Mouse (Mus musculus): ENCODE data around the gene Orc6. TPM values are rescaled to one million over a fixed set of nuclear protein-coding genes. Genes with fewer than 3 reads are reported as not detected.

Gene Orc6
- polyA plus RNA-seq, 1 experiment from 2014 or later = 39.5 TPM

DNA sequence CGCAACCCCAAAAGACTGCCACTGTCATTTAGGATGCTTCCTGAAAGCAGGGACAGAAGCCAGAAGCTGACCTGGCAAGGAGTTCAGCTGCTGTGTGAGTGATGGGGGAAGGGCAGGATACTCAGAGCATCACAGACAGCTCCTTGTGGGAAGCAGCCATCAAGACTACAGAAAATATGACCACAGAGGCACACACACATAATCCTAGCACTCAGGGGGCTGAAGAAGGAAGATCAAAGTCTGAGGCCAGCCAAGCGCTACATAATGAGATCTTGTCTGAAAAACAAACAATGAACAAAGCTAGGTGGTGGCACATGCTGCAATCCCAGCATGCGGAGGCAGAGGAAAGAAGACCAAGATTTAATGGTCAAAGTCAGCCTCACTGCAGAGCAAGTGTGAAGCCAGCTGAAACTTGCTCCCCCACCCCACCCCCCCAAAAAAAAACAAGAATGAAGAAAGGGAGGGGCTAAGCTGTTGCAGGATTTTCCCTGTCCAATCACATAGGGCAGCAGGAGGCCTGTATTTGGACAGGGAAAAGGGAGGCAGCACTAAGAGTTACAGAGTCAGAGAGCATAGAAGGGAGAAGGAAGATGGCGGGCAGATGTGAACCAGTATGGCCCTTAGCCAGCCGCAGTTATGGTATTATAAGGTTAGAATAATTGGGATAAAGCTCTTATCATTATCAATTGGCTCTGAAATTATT is 40.6 kb downstream of the Orc6 start:
- Histone ChIP-seq H3K4me2 (replicated peaks; ENCODE audit: low read depth) (no peak overlapping the region), H3K9me3 (ENCODE audit: control insufficient read depth, low read length) (no peaks in the 10 kb centered on the region), H3K36me3 (ENCODE audit: control insufficient read depth, insufficient read depth, low read length) (no peaks in the 10 kb centered on the region), H3K27me3 (ENCODE audit: control insufficient read depth, insufficient read depth, low read length) (no peaks in the 10 kb centered on the region), H3K27ac (replicated peaks) (no peak overlapping the region), H3K4me3 (ENCODE audit: low read depth, low read length) (no peak overlapping the region), H3K9ac (ENCODE audit: low read length) (no peak overlapping the region), H3K4me1 (replicated peaks; ENCODE audit: control insufficient read depth, insufficient read depth) (no peaks in the 10 kb centered on the region)
- ATAC-seq (ENCODE audit: low FRiP score, low TSS enrichment) (no peak), DNase-seq (ENCODE audit: low spot score) (no peak)
- WGBS = 63% methylated on average over 5 of the region's 5 CpGs
- TF ChIP-seq CTCF (IDR thresholded peaks at IDR 0.05; ENCODE audit: low read depth) = no peak
- no peak for TF ChIP-seq EP300 (optimal IDR thresholded peaks at IDR 0.05)

DNA sequence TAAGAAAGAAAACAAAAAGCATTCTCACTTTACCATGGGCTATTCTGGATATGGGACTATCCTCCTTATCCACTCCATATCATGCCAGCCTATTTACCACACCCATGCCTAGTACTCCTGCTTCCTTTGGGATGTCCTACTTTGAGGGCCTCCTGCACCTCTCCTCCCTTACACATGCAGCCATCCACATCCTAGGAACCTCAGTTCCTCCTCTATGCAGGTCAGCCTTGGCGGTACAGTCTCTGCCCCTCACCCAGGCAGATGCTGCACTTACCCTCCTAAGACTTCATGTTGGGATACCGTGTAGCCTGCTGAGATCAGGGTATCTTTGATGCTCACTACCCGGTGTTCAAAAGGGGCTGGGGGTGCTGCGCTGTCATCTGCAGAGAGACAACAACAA is 53.9 kb downstream of the Orc6 start:
- no peak for TF ChIP-seq CTCF (IDR thresholded peaks at IDR 0.05; ENCODE audit: low read depth)
- TF ChIP-seq EP300 (optimal IDR thresholded peaks at IDR 0.05) = no peak
- Histone ChIP-seq H3K9ac (ENCODE audit: low read length) (no peak overlapping the region), H3K27me3 (ENCODE audit: control insufficient read depth, insufficient read depth, low read length) (no peaks in the 10 kb centered on the region), H3K9me3 (ENCODE audit: control insufficient read depth, low read length) (no peaks in the 10 kb centered on the region), H3K27ac (replicated peaks) (no peak overlapping the region), H3K36me3 (ENCODE audit: control insufficient read depth, insufficient read depth, low read length) (no peaks in the 10 kb centered on the region), H3K4me1 (replicated peaks; ENCODE audit: control insufficient read depth, insufficient read depth) (no peaks in the 10 kb centered on the region), H3K4me3 (ENCODE audit: low read depth, low read length) (no peak overlapping the region), H3K4me2 (replicated peaks; ENCODE audit: low read depth) (no peak overlapping the region)
- 77% methylated on average over 4 of the region's 4 CpGs for WGBS
- ATAC-seq (ENCODE audit: low FRiP score, low TSS enrichment) (no peak), DNase-seq (ENCODE audit: low spot score) (no peak)

Other genes with a start within 250 kb of the Orc6 start
- gene Fbxw9, start 239.6 kb upstream of the Orc6 start, polyA plus RNA-seq (2015; fragmentation: Nextera tagmentation; extraction: Ambion mirVana) = 25.7 and 28.4 TPM in 2 replicates
- not detected in 2 replicates for gene Gm5741, start 231.7 kb upstream of the Orc6 start, polyA plus RNA-seq (2015; fragmentation: Nextera tagmentation; extraction: Ambion mirVana)
- gene Dhps, start 227.9 kb upstream of the Orc6 start, polyA plus RNA-seq (2015; fragmentation: Nextera tagmentation; extraction: Ambion mirVana) = 40.2 and 42.2 TPM in 2 replicates
- gene Wdr83os, start 218.9 kb upstream of the Orc6 start, polyA plus RNA-seq (2015; fragmentation: Nextera tagmentation; extraction: Ambion mirVana) = 114 and 117 TPM in 2 replicates
- 22.3 and 23.6 TPM in 2 replicates for gene Wdr83, start 218.3 kb upstream of the Orc6 start, polyA plus RNA-seq (2015; fragmentation: Nextera tagmentation; extraction: Ambion mirVana)
- gene Man2b1, start 216.4 kb upstream of the Orc6 start, polyA plus RNA-seq (2015; fragmentation: Nextera tagmentation; extraction: Ambion mirVana) = 29.1 and 32.6 TPM in 2 replicates
- gene Zfp791, start 176.5 kb upstream of the Orc6 start, polyA plus RNA-seq (2015; fragmentation: Nextera tagmentation; extraction: Ambion mirVana) = 1.2 and 1.5 TPM in 2 replicates
- 0.05 TPM in 1 of 2 replicates, not detected in the other for gene Cks1brt, start 147.7 kb upstream of the Orc6 start, polyA plus RNA-seq (2015; fragmentation: Nextera tagmentation; extraction: Ambion mirVana)
- not detected in 2 replicates for gene Olfr371, start 73.6 kb upstream of the Orc6 start, polyA plus RNA-seq (2015; fragmentation: Nextera tagmentation; extraction: Ambion mirVana)
- 75.9 and 78.0 TPM in 2 replicates for gene Vps35, start 170 bp downstream of the Orc6 start, polyA plus RNA-seq (2015; fragmentation: Nextera tagmentation; extraction: Ambion mirVana)
- gene Mylk3, start 86.7 kb downstream of the Orc6 start, polyA plus RNA-seq (2015; fragmentation: Nextera tagmentation; extraction: Ambion mirVana) = 0.10 and 0.13 TPM in 2 replicates
- 24.9 and 29.0 TPM in 2 replicates for gene 4921524J17Rik, start 133.2 kb downstream of the Orc6 start, polyA plus RNA-seq (2015; fragmentation: Nextera tagmentation; extraction: Ambion mirVana)
- gene Gpt2, start 192.9 kb downstream of the Orc6 start, polyA plus RNA-seq (2015; fragmentation: Nextera tagmentation; extraction: Ambion mirVana) = 32.7 and 37.6 TPM in 2 replicates

Data from stomach, postnatal 0 days (tissue).